Mouse (Mus musculus) liver, embryonic 11.5 days (tissue): Measurements from ENCODE around the gene Prss42. TPM values are rescaled to one million over a fixed set of nuclear protein-coding genes. Genes with fewer than 3 reads are reported as not detected.

Source experiments
- ATAC-seq: fragments of 200-750 bp; cut with Nextera tagmentation; replicated peaks from 2 replicates; pipeline ENCODE4 v1.8.0; 2017; ENCODE audit warnings: moderate number of reproducible peaks, mild to moderate bottlenecking, moderate TSS enrichment, moderate library complexity; ENCODE audit not compliant: low FRiP score
- DNase-seq: peaks from one replicate; pipeline ENCODE4 v3.0.0-alpha.2; 2017; ENCODE audit warnings: low spot score
- H3K27ac ChIP-seq: fragments of 300-500 bp; sonication (generic); 2 replicates; pipeline ENCODE4 v1.5.1; 2014; ENCODE audit warnings: mild to moderate bottlenecking, low read depth, low read length, control low read depth
- H3K27me3 ChIP-seq: fragments of 300-500 bp; sonication (generic); replicated peaks from 2 replicates; pipeline ENCODE4 v1.6.1; 2014; ENCODE audit warnings: low read length, mixed read lengths; ENCODE audit not compliant: control insufficient read depth, insufficient read depth
- H3K36me3 ChIP-seq: fragments of 300-500 bp; sonication (generic); 2 replicates; pipeline ENCODE4 v1.6.1; 2014; ENCODE audit warnings: mild to moderate bottlenecking, low read length, moderate library complexity, mixed read lengths; ENCODE audit not compliant: control insufficient read depth, insufficient read depth
- H3K4me1 ChIP-seq: fragments of 300-500 bp; sonication (generic); replicated peaks from 2 replicates; pipeline ENCODE4 v1.6.1; 2014; ENCODE audit warnings: low read length, mixed read lengths; ENCODE audit not compliant: control insufficient read depth, insufficient read depth
- H3K4me2 ChIP-seq: fragments of 300-500 bp; sonication (generic); 2 replicates; pipeline ENCODE4 v1.6.1; 2014; ENCODE audit warnings: mild to moderate bottlenecking, control low read depth, moderate library complexity
- H3K4me3 ChIP-seq: fragments of 300-500 bp; sonication (generic); 2 replicates; pipeline ENCODE4 v1.5.1; 2014; ENCODE audit warnings: low read depth, low read length, control low read depth
- H3K9ac ChIP-seq: fragments of 300-500 bp; sonication (generic); 2 replicates; pipeline ENCODE4 v1.6.1; 2014; ENCODE audit warnings: low read depth, low read length, control low read depth
- H3K9me3 ChIP-seq: fragments of 300-500 bp; sonication (generic); 2 replicates; pipeline ENCODE4 v1.6.1; 2016; ENCODE audit warnings: low read length, inconsistent platforms, mixed read lengths; ENCODE audit not compliant: control insufficient read depth
- WGBS: fragments of 180-500 bp; shearing (Covaris S2); extraction: QIAGEN DNeasy Blood & Tissue Kit; methylation state at CpG from one replicate; pipeline ENCODE4 v1.1.7; 2014; 5-methylcytosine and 5-hydroxymethylcytosine counted together
- polyA plus RNA-seq: library from polyadenylated mRNA; unstranded; fragments of >200 nt; fragmentation: Nextera tagmentation; extraction: Ambion mirVana; gene quantifications from 2 replicates; pipeline ENCODE4 v1.2.1, GENCODE M21; 2014

Prss42 gene
- polyA plus RNA-seq: not detected in 2 replicates

GRCm38 (mm10) chr9:110797866-110798265 lies at the start of gene Prss42:
Gene Prss42, plus strand, starts transcription at chr9:110798166.
- Histone ChIP-seq H3K4me3 (no peak within 1 kb of the TSS), H3K4me2 (no peak within 1 kb of the TSS), H3K9ac (no peak within 1 kb of the TSS), H3K9me3 (no peaks in the 10 kb centered on the region), H3K4me1 (no peaks in the 10 kb centered on the region), H3K27me3 (no peaks in the 10 kb centered on the region), H3K36me3 (no peaks in the 10 kb centered on the region), H3K27ac (no peak within 1 kb of the TSS)
- 89% methylated on average over 14 of the region's 14 CpGs for WGBS
- ATAC-seq (no peak), DNase-seq (no peak)

- 74% methylated on average over 2 of the region's 2 CpGs for WGBS
- DNase-seq (no peak), ATAC-seq (no peak)
- Histone ChIP-seq H3K9ac (no peak overlapping the region), H3K36me3 (no peaks in the 10 kb centered on the region), H3K4me3 (no peak overlapping the region), H3K4me1 (peaks cover 48% of the 10 kb centered on the region), H3K9me3 (no peaks in the 10 kb centered on the region), H3K27me3 (peaks cover 26% of the 10 kb centered on the region), H3K4me2 (no peak overlapping the region), H3K27ac (no peak overlapping the region)
Observed at GRCm38 (mm10) chr9:110748451-110748850, 49.5 kb upstream of the Prss42 start.

- no peak for ATAC-seq
- H3K4me1 ChIP-seq: peaks cover 47% of the 10 kb centered on the region
- H3K9ac ChIP-seq: peak overlapping the region; percentile 3; the same call in 1 of the 2 replicates
- H3K4me3 ChIP-seq: no peak overlapping the region
- no peaks in the 10 kb centered on the region for H3K36me3 ChIP-seq
- peaks cover 5% of the 10 kb centered on the region for H3K27me3 ChIP-seq
- peak overlapping the region; percentile 30; the same call in 1 of the 2 replicates for H3K4me2 ChIP-seq
- peak overlapping the region; percentile 70 for H3K27ac ChIP-seq
- 39% methylated on average over 14 of the region's 14 CpGs for WGBS
- DNase-seq: no peak
- H3K9me3 ChIP-seq: no peaks in the 10 kb centered on the region
Observed at GRCm38 (mm10) chr9:110750404-110751187, 47.4 kb upstream of the Prss42 start.

GRCm38 (mm10) chr9:110751412-110751811 lies 46.6 kb upstream of the Prss42 start:
- no peaks in the 10 kb centered on the region for H3K27me3 ChIP-seq
- peak overlapping the region; percentile 3; the same call in 1 of the 2 replicates for H3K9ac ChIP-seq
- peak overlapping the region; percentile 30 for H3K4me2 ChIP-seq
- 47% methylated on average over 5 of the region's 5 CpGs for WGBS
- peak overlapping the region; percentile 70 for H3K27ac ChIP-seq
- no peak overlapping the region for H3K4me3 ChIP-seq
- peaks cover 44% of the 10 kb centered on the region for H3K4me1 ChIP-seq
- H3K36me3 ChIP-seq: no peaks in the 10 kb centered on the region
- ATAC-seq: peak; percentile 78
- no peak for DNase-seq
- no peaks in the 10 kb centered on the region for H3K9me3 ChIP-seq

- no peak for DNase-seq
- ATAC-seq: peak; percentile 73
- H3K9me3 ChIP-seq: no peaks in the 10 kb centered on the region
- no peak overlapping the region for H3K9ac ChIP-seq
- no peaks in the 10 kb centered on the region for H3K36me3 ChIP-seq
- 49% methylated on average over 4 of the region's 4 CpGs for WGBS
- H3K4me3 ChIP-seq: no peak overlapping the region
- H3K27ac ChIP-seq: no peak overlapping the region
- H3K27me3 ChIP-seq: no peaks in the 10 kb centered on the region
- no peak overlapping the region for H3K4me2 ChIP-seq
- H3K4me1 ChIP-seq: peaks cover 39% of the 10 kb centered on the region
Observed at GRCm38 (mm10) chr9:110752917-110753435, 45.0 kb upstream of the Prss42 start.

GRCm38 (mm10) chr9:110753773-110754172 lies 44.2 kb upstream of the Prss42 start:
- no peaks in the 10 kb centered on the region for H3K36me3 ChIP-seq
- no peak overlapping the region for H3K9ac ChIP-seq
- no peak for ATAC-seq
- no peaks in the 10 kb centered on the region for H3K9me3 ChIP-seq
- 89% methylated on average over 4 of the region's 4 CpGs for WGBS
- DNase-seq: no peak
- peaks cover 39% of the 10 kb centered on the region for H3K4me1 ChIP-seq
- no peak overlapping the region for H3K4me3 ChIP-seq
- H3K27ac ChIP-seq: no peak overlapping the region
- H3K27me3 ChIP-seq: no peaks in the 10 kb centered on the region
- no peak overlapping the region for H3K4me2 ChIP-seq

- H3K36me3 ChIP-seq: no peaks in the 10 kb centered on the region
- H3K4me1 ChIP-seq: peaks cover 8% of the 10 kb centered on the region
- DNase-seq: no peak
- no peak overlapping the region for H3K4me2 ChIP-seq
- H3K4me3 ChIP-seq: no peak overlapping the region
- 76% methylated on average over 5 of the region's 5 CpGs for WGBS
- H3K27ac ChIP-seq: no peak overlapping the region
- H3K27me3 ChIP-seq: no peaks in the 10 kb centered on the region
- no peaks in the 10 kb centered on the region for H3K9me3 ChIP-seq
- no peak for ATAC-seq
- no peak overlapping the region for H3K9ac ChIP-seq
Observed at GRCm38 (mm10) chr9:110757816-110758215, 40.1 kb upstream of the Prss42 start.

- no peaks in the 10 kb centered on the region; the same call in 1 of the 2 replicates for H3K27me3 ChIP-seq
- H3K27ac ChIP-seq: no peak overlapping the region
- H3K9ac ChIP-seq: no peak overlapping the region
- ATAC-seq (no peak), DNase-seq (no peak)
- H3K4me3 ChIP-seq: no peak overlapping the region
- H3K4me1 ChIP-seq: peaks cover 2% of the 10 kb centered on the region; the same call in 1 of the 2 replicates
- no peak overlapping the region for H3K4me2 ChIP-seq
- 69% methylated on average over 8 of the region's 8 CpGs for WGBS
- no peaks in the 10 kb centered on the region for H3K9me3 ChIP-seq
- no peaks in the 10 kb centered on the region for H3K36me3 ChIP-seq
Observed at GRCm38 (mm10) chr9:110758605-110759004, 39.4 kb upstream of the Prss42 start.

GRCm38 (mm10) chr9:110759265-110759664 lies 38.7 kb upstream of the Prss42 start:
- H3K4me2 ChIP-seq: no peak overlapping the region
- no peaks in the 10 kb centered on the region; the same call in 1 of the 2 replicates for H3K27me3 ChIP-seq
- DNase-seq (peak; percentile 66), ATAC-seq (peak; percentile 64)
- no peaks in the 10 kb centered on the region for H3K4me1 ChIP-seq
- no peaks in the 10 kb centered on the region for H3K36me3 ChIP-seq
- no peak overlapping the region for H3K4me3 ChIP-seq
- H3K27ac ChIP-seq: no peak overlapping the region
- no peak overlapping the region for H3K9ac ChIP-seq
- 31% methylated on average over 2 of the region's 2 CpGs for WGBS
- no peaks in the 10 kb centered on the region for H3K9me3 ChIP-seq
